Mouse (Mus musculus): Measurements from ENCODE around the gene Zfp1.

DNA sequence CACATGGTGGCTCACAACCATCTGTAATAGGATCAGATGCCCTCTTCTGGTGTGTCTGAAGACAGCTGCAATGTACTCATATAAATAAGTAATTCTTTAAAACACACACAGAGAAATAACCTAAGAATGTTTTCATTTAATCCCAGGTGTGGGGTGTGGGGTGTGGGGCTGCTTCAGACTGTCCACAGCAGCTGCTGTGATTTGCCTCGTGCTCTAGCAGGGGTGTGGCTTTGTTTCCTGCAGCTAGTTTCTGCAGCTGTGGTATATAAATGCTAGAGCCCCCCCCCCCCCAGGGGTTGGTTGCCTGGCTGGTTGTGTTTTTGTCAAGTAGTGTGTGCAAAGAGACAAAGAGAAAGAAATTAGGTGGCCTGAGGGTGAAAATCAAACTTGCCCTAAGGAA is 55.8 kb downstream of the Zfp1 start:
- TF ChIP-seq CTCF (IDR thresholded peaks at IDR 0.05; ENCODE audit: low read depth) (no peak), EP300 (IDR thresholded peaks at IDR 0.05; ENCODE audit: low read depth) (no peak)

Data from heart, postnatal 0 days (tissue).